Mouse (Mus musculus): ENCODE measurements around the gene Chp2. TPM values are rescaled to one million over a fixed set of nuclear protein-coding genes. Genes with fewer than 3 reads are reported as not detected.

The Chp2 gene
- polyA plus RNA-seq, 1 experiment from 2014 or later, result not detected

Other genes starting within 250 kb of the Chp2 start
- 18.9 and 19.5 TPM in 2 replicates for gene Cog7, start 237.8 kb upstream of the Chp2 start, polyA plus RNA-seq (2014; fragmentation: Nextera tagmentation; extraction: Ambion mirVana)
- gene Gga2, start 198.3 kb upstream of the Chp2 start, polyA plus RNA-seq (2014; fragmentation: Nextera tagmentation; extraction: Ambion mirVana), result 70.4 and 72.5 TPM in 2 replicates
- 98.6 and 110 TPM in 2 replicates for gene Ubfd1, start 152.3 kb upstream of the Chp2 start, polyA plus RNA-seq (2014; fragmentation: Nextera tagmentation; extraction: Ambion mirVana)
- gene Ears2, start 152.2 kb upstream of the Chp2 start, polyA plus RNA-seq (2014; fragmentation: Nextera tagmentation; extraction: Ambion mirVana), result 13.0 and 14.2 TPM in 2 replicates
- 659 and 695 TPM in 2 replicates for gene Ndufab1, start 117.6 kb upstream of the Chp2 start, polyA plus RNA-seq (2014; fragmentation: Nextera tagmentation; extraction: Ambion mirVana)
- gene Palb2, start 86.5 kb upstream of the Chp2 start, polyA plus RNA-seq (2014; fragmentation: Nextera tagmentation; extraction: Ambion mirVana), result 17.0 and 20.5 TPM in 2 replicates
- 146 and 153 TPM in 2 replicates for gene Dctn5, start 86.5 kb upstream of the Chp2 start, polyA plus RNA-seq (2014; fragmentation: Nextera tagmentation; extraction: Ambion mirVana)
- gene Plk1, start 60.1 kb upstream of the Chp2 start, polyA plus RNA-seq (2014; fragmentation: Nextera tagmentation; extraction: Ambion mirVana), result 125 and 127 TPM in 2 replicates
- gene Ern2, start 33.3 kb upstream of the Chp2 start, polyA plus RNA-seq (2014; fragmentation: Nextera tagmentation; extraction: Ambion mirVana), result 0.08 TPM in 1 of 2 replicates, not detected in the other
- 13.4 and 14.2 TPM in 2 replicates for gene Prkcb, start 69.3 kb downstream of the Chp2 start, polyA plus RNA-seq (2014; fragmentation: Nextera tagmentation; extraction: Ambion mirVana)